Mouse (Mus musculus) ES-E14 (cell line): ENCODE results near the gene Hoxb1. TPM values are rescaled to one million over a fixed set of nuclear protein-coding genes. Genes with fewer than 3 reads are reported as not detected.

Experiments
- DNase-seq: peaks from one replicate; pipeline ENCODE4 v3.0.0-alpha.2; 2013; ENCODE audit warnings: low read depth, low spot score
- H3K27ac ChIP-seq: 2 replicates; pipeline ENCODE4 v1.5.1; 2012; ENCODE audit warnings: low read depth, mild to moderate bottlenecking, low read length, moderate library complexity, mixed read lengths; ENCODE audit not compliant: poor library complexity, insufficient read depth, severe bottlenecking
- H3K36me3 ChIP-seq: 2 replicates; pipeline ENCODE4 v1.6.1; 2012; ENCODE audit warnings: mild to moderate bottlenecking, low read length, moderate library complexity, mixed read lengths; ENCODE audit not compliant: control insufficient read depth, poor library complexity, insufficient read depth, severe bottlenecking
- H3K4me1 ChIP-seq, 2 experiments: fragments of 150-350 bp in 1 of 2; sonication (generic) in 1 of 2; 2 replicates each; pipeline ENCODE4 v1.6.1; 2012; ENCODE audit warnings: low read length in 2 of 2, mild to moderate bottlenecking in 1 of 2, mixed read lengths in 1 of 2; ENCODE audit not compliant: control insufficient read depth in 2 of 2, insufficient read depth in 2 of 2, poor library complexity in 1 of 2
- H3K4me3 ChIP-seq, 2 experiments: fragments of 150-350 bp in 1 of 2; sonication (generic) in 1 of 2; 2 replicates each; pipeline ENCODE4 v1.5.1; 2012; ENCODE audit warnings: low read length in 2 of 2, low read depth in 1 of 2, mild to moderate bottlenecking in 1 of 2, mixed read lengths in 1 of 2; ENCODE audit not compliant: insufficient read depth in 1 of 2, poor library complexity in 1 of 2, severe bottlenecking in 1 of 2
- H3K9ac ChIP-seq: 2 replicates; pipeline ENCODE4 v1.6.1; 2012; ENCODE audit warnings: low read depth, mild to moderate bottlenecking, low read length, mixed read lengths; ENCODE audit not compliant: poor library complexity, insufficient read depth, severe bottlenecking
- H3K9me3 ChIP-seq: fragments of 150-350 bp; sonication (generic); 2 replicates; pipeline ENCODE4 v1.6.1; 2012; ENCODE audit warnings: low read depth, mild to moderate bottlenecking, low read length; ENCODE audit not compliant: control insufficient read depth, insufficient read depth
- CHD2 ChIP-seq: IDR thresholded peaks from 2 replicates; pipeline ENCODE4 v1.6.1; 2014; ENCODE audit warnings: mild to moderate bottlenecking, low read depth, low read length, inconsistent platforms
- HCFC1 ChIP-seq: IDR thresholded peaks from 2 replicates; pipeline ENCODE4 v1.6.1; 2012; ENCODE audit warnings: low read length, inconsistent platforms, borderline replicate concordance; ENCODE audit not compliant: insufficient read depth
- MAFK ChIP-seq: IDR thresholded peaks from 2 replicates; pipeline ENCODE4 v1.6.1; 2014; ENCODE audit warnings: mild to moderate bottlenecking, low read depth, low read length, inconsistent platforms; ENCODE audit not compliant: insufficient read depth
- ZC3H11A ChIP-seq: IDR thresholded peaks from 2 replicates; pipeline ENCODE4 v1.6.1; 2012; ENCODE audit warnings: low read depth, mild to moderate bottlenecking, inconsistent platforms, low read length, borderline replicate concordance
- ZNF384 ChIP-seq: IDR thresholded peaks from 2 replicates; pipeline ENCODE4 v1.6.1; 2012; ENCODE audit warnings: low read depth, low read length, inconsistent platforms
- in situ Hi-C, 2 experiments: fragments of 600-800 bp; cut with MboI; formaldehyde crosslinking; loops; one replicate each; pipeline ENCODE4 v1.15.1; 2025; ENCODE audit warnings: low sequenced_read_pairs in 2 of 2, inconsistent platforms in 1 of 2; ENCODE audit not compliant: unreplicated experiment in 2 of 2
- total RNA-seq: library from RNA; depleted of rRNA; stranded (reverse); fragments of 300-350 nt; gene quantifications from 2 replicates; pipeline ENCODE4 v1.2.3, GENCODE M21; 2012

The Hoxb1 gene
- total RNA-seq, 1 experiment, result 0.49 TPM

- H3K9ac ChIP-seq, result no peak overlapping the region
- no peak for DNase-seq
- H3K9me3 ChIP-seq, result no peaks in the 10 kb centered on the region
- H3K4me1 ChIP-seq, result peaks cover 0 to 5% of the 10 kb centered on the region in 2 experiments; a peak in 1 of 4 replicates
- no peak for TF ChIP-seq CHD2
- no peak for TF ChIP-seq ZC3H11A
- H3K27ac ChIP-seq, result no peak overlapping the region
- no peak overlapping the region for H3K4me3 ChIP-seq
- in situ Hi-C loops, result loop anchor here in 1 of 2 experiments (10.0 kb wide), 1 partner anchor 59 kb away; the partner anchor contains the start of gene Hoxb6
- no peaks in the 10 kb centered on the region for H3K36me3 ChIP-seq
Measured at GRCm38 (mm10) chr11:96353939-96354338, 11.6 kb upstream of the Hoxb1 start.

GRCm38 (mm10) chr11:96354376-96354775 is 11.2 kb upstream of the Hoxb1 start:
- Histone ChIP-seq H3K36me3 (no peaks in the 10 kb centered on the region), H3K9ac (no peak overlapping the region), H3K9me3 (no peaks in the 10 kb centered on the region), H3K4me1 (peaks cover 0 to 5% of the 10 kb centered on the region in 2 experiments; a peak in 1 of 4 replicates), H3K4me3 (peak overlapping the region; percentile 29 to 58; a peak in 3 of 4 replicates), H3K27ac (no peak overlapping the region)
- in situ Hi-C loops, result loop anchor here in 1 of 2 experiments (10.0 kb wide), 1 partner anchor 60 kb away; the partner anchor contains the start of gene Hoxb6
- TF ChIP-seq MAFK, result no peak
- no peak for TF ChIP-seq ZNF384
- no peak for TF ChIP-seq CHD2
- no peak for TF ChIP-seq HCFC1
- no peak for TF ChIP-seq ZC3H11A
- DNase-seq, result no peak

GRCm38 (mm10) chr11:96354801-96355311 is 10.7 kb upstream of the Hoxb1 start:
- DNase-seq, result no peak
- no peak overlapping the region for H3K27ac ChIP-seq
- in situ Hi-C loops, result loop anchor here in 1 of 2 experiments (10.0 kb wide), 1 partner anchor 60 kb away; the partner anchor contains the start of gene Hoxb6
- TF ChIP-seq ZNF384, result no peak
- no peak for TF ChIP-seq ZC3H11A
- no peak for TF ChIP-seq MAFK
- no peak for TF ChIP-seq HCFC1
- no peak for TF ChIP-seq CHD2
- H3K4me1 ChIP-seq, result peaks cover 0 to 5% of the 10 kb centered on the region in 2 experiments; a peak in 1 of 4 replicates
- H3K9ac ChIP-seq, result no peak overlapping the region
- peak overlapping the region; percentile 29 to 58; a peak in 3 of 4 replicates for H3K4me3 ChIP-seq
- no peaks in the 10 kb centered on the region for H3K9me3 ChIP-seq
- H3K36me3 ChIP-seq, result no peaks in the 10 kb centered on the region

GRCm38 (mm10) chr11:96363807-96364206 is 1.7 kb upstream of the Hoxb1 start:
- Histone ChIP-seq H3K4me1 (peaks cover 0 to 7% of the 10 kb centered on the region in 2 experiments; a peak in 2 of 4 replicates), H3K9me3 (no peaks in the 10 kb centered on the region), H3K4me3 (no peak overlapping the region), H3K36me3 (no peaks in the 10 kb centered on the region), H3K9ac (no peak overlapping the region), H3K27ac (no peak overlapping the region)
- DNase-seq, result no peak
- in situ Hi-C loops, result no loop called here
- TF ChIP-seq MAFK (no peak), CHD2 (peak; percentile 20; the same call in 1 of the 2 replicates), ZNF384 (peak; percentile 98)
